Mouse (Mus musculus) heart, embryonic 11.5 days (tissue): ENCODE results near the gene Tagln2. TPM values are rescaled to one million over a fixed set of nuclear protein-coding genes. Genes with fewer than 3 reads are reported as not detected.
A peak's percentile ranks its signal among the peaks of the same experiment; 100 is the strongest.

ENCODE experiments used
- ATAC-seq: fragments of 200-750 bp; cut with Nextera tagmentation; replicated peaks from 2 replicates; pipeline ENCODE4 v1.8.0; 2017; ENCODE audit warnings: moderate library complexity; ENCODE audit not compliant: insufficient number of reproducible peaks, low FRiP score, low TSS enrichment
- H3K27ac ChIP-seq: fragments of 300-500 bp; sonication (generic); 2 replicates; pipeline ENCODE4 v1.5.1; 2014; ENCODE audit warnings: mild to moderate bottlenecking, low read depth, low read length
- H3K27me3 ChIP-seq: fragments of 300-500 bp; sonication (generic); 2 replicates; pipeline ENCODE4 v1.6.1; 2014; ENCODE audit warnings: mild to moderate bottlenecking, low read length, mixed read lengths; ENCODE audit not compliant: control insufficient read depth, insufficient read depth
- H3K36me3 ChIP-seq: fragments of 300-500 bp; sonication (generic); 2 replicates; pipeline ENCODE4 v1.6.1; 2014; ENCODE audit warnings: mild to moderate bottlenecking, low read length, moderate library complexity, mixed read lengths; ENCODE audit not compliant: control insufficient read depth, insufficient read depth
- H3K4me1 ChIP-seq: fragments of 300-500 bp; sonication (generic); 2 replicates; pipeline ENCODE4 v1.6.1; 2014; ENCODE audit warnings: low read length; ENCODE audit not compliant: control insufficient read depth, insufficient read depth
- H3K4me2 ChIP-seq: fragments of 300-500 bp; sonication (generic); 2 replicates; pipeline ENCODE4 v1.6.1; 2014; ENCODE audit warnings: mild to moderate bottlenecking, moderate library complexity
- H3K4me3 ChIP-seq: fragments of 300-500 bp; sonication (generic); 2 replicates; pipeline ENCODE4 v1.5.1; 2014; ENCODE audit warnings: low read depth, low read length
- H3K9ac ChIP-seq: fragments of 300-500 bp; sonication (generic); 2 replicates; pipeline ENCODE4 v1.6.1; 2014; ENCODE audit warnings: mild to moderate bottlenecking, low read depth, low read length, moderate library complexity
- H3K9me3 ChIP-seq: fragments of 300-500 bp; sonication (generic); replicated peaks from 2 replicates; pipeline ENCODE4 v1.6.1; 2016; ENCODE audit warnings: low read length; ENCODE audit not compliant: control insufficient read depth
- WGBS: fragments of 180-500 bp; shearing (Covaris S2); extraction: QIAGEN DNeasy Blood & Tissue Kit; methylation state at CpG from one replicate; pipeline ENCODE4 v1.1.7; 2014; ENCODE audit not compliant: insufficient replicate concordance; 5-methylcytosine and 5-hydroxymethylcytosine counted together
- polyA plus RNA-seq: library from polyadenylated mRNA; unstranded; fragments of >200 nt; fragmentation: Nextera tagmentation; extraction: Ambion mirVana; gene quantifications from 2 replicates; pipeline ENCODE4 v1.2.1, GENCODE M21; 2014

Gene Tagln2
- polyA plus RNA-seq, 1 experiment from 2014 or later, result 248 TPM

DNA sequence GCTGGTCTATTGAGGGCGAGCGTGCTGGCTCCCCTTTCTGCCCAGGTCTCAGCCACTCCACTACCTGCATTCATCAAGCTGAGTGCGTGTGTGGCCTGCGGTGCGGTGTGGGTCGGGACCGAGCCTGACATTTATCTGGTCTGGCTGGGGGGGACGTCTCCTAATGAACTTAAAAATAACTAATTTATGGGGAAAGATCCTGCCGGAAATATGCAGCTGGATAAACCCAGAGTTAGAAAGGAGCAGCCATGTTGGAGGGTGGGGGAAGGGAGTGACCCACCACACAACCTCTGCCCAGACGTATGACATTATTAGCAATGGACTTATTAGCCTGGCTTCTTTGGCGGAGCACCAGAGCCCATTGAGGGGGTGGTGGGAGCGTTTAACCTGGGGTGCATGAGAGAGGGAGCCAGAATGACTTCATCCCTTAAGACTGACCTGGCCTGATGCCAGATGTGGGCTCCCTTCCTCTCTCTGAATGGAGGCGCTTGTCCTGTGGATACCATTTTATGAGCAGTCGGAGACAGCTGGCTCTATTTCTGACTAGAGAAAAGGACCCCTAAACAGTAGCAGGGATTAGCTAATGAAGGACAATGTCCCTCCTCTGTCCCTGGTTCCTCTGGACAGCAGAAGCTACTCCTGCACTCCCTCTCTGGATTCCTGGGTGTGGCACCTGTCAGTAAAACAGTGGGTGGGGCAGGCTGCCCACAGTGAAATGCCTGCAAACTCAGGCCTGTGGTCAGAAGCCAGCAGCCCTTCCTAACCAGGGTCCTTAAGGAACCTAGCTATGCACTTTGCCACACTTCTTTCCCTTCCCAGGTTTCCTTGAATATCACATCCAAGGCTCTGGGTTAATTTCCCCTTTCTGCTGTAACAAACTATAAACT lies 3.5 kb downstream of the Tagln2 start:
- peak overlapping the region; percentile 46 for H3K9ac ChIP-seq
- 39% methylated on average over 14 of the region's 14 CpGs for WGBS
- H3K9me3 ChIP-seq, result no peaks in the 10 kb centered on the region
- peak overlapping the region; percentile 90 for H3K27ac ChIP-seq
- H3K27me3 ChIP-seq, result no peaks in the 10 kb centered on the region
- ATAC-seq, result no peak
- peak overlapping the region; percentile 74 for H3K4me3 ChIP-seq
- H3K4me2 ChIP-seq, result peak overlapping the region; percentile 77
- peaks cover 49% of the 10 kb centered on the region for H3K4me1 ChIP-seq
- H3K36me3 ChIP-seq, result peaks cover 12% of the 10 kb centered on the region

DNA sequence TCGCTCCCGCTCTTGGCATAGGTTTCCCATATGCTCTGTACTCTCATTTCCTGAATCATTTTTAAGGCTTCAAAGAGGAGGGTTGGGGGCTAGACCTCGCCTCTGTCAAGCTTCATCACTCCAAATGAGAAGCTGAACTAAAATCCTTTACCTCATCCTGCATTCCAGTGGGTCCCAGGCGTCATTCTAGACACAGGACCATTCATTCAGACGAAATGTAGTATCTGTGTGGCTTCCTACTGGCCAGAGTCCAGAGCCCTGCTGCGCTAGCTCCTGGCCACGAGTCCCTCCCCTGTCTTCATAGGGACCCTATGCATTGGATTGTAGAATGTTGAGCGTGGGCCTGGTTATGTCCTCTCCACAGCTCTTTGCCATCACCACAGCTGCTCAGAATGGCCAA lies 4.9 kb downstream of the Tagln2 start:
- ATAC-seq, result no peak
- H3K4me2 ChIP-seq, result peak overlapping the region; percentile 2
- peaks cover 49% of the 10 kb centered on the region for H3K4me1 ChIP-seq
- H3K4me3 ChIP-seq, result no peak overlapping the region
- peaks cover 12% of the 10 kb centered on the region for H3K36me3 ChIP-seq
- no peak overlapping the region; the same call in 1 of the 2 replicates for H3K9ac ChIP-seq
- 68% methylated on average over 8 of the region's 8 CpGs for WGBS
- peak overlapping the region; percentile 57 for H3K27ac ChIP-seq
- no peaks in the 10 kb centered on the region for H3K9me3 ChIP-seq
- H3K27me3 ChIP-seq, result no peaks in the 10 kb centered on the region

DNA sequence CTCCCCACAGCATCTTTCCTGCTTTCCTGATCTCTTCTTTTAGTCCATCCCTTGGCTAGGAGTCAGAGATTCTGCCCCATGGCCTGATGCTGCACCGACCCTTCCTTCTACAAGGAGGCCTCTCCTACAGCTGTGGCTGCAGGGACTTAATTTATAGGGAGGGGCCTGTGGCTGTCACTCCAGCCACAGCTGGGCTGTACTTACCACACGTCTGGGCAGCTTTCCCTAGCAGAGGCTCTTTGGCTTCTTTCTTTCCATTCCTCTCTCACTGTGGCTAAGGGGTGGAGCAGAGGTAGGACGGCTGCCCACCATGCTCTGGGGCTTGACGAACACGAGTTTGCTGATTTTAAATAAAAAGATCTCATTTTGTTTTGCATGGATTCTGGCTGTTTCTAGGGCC lies 7.2 kb downstream of the Tagln2 start:
- Histone ChIP-seq H3K4me3 (no peak overlapping the region), H3K27ac (no peak overlapping the region; the same call in 1 of the 2 replicates), H3K9ac (no peak overlapping the region), H3K4me2 (no peak overlapping the region), H3K4me1 (peaks cover 44% of the 10 kb centered on the region), H3K9me3 (no peaks in the 10 kb centered on the region), H3K27me3 (no peaks in the 10 kb centered on the region), H3K36me3 (peaks cover 12% of the 10 kb centered on the region)
- 49% methylated on average over 5 of the region's 5 CpGs for WGBS
- no peak for ATAC-seq

DNA sequence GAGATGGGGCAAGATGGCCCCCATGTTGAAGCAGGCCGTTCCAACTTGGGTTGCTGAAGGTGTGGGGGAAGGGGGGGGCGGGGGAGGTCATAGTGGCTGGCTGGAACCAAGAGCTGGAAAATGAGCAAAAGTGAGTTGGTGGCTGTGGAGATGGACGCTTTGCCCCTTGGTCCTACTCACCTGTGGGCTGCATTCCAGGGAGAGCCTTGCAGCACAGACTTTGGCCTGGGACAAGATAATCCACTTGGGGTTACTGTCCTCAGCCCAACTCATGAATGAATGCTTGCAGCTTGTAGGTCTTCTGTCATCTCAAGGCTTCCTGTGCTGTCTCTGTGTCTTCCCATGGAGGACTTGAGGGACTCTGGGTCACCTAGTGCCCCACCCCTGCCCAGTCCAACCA lies 7.9 kb downstream of the Tagln2 start:
- Histone ChIP-seq H3K27me3 (no peaks in the 10 kb centered on the region), H3K36me3 (peaks cover 12% of the 10 kb centered on the region), H3K4me3 (no peak overlapping the region), H3K9me3 (no peaks in the 10 kb centered on the region), H3K4me1 (peaks cover 39% of the 10 kb centered on the region), H3K4me2 (no peak overlapping the region), H3K27ac (no peak overlapping the region), H3K9ac (no peak overlapping the region)
- no peak for ATAC-seq
- 79% methylated on average over 3 of the region's 3 CpGs for WGBS

DNA sequence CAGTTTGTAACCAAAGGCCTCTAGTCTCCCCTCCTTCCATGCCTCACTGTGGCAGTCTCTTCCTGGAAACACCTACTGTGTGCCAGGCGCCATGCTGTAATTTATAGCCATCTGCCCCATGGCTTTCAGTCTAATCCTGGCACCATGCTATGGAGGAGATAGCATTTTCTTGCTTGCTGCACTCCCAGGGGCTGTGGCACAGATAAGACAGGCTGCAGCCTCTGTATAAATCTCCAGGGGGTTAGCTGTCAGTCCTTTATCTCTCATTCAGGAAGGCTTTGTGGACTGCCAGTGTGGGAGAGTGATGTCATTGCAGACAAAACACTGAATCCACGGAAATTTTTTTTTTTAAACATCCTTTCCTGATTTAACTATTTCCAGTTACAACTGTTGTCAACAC lies 8.3 kb downstream of the Tagln2 start:
- Histone ChIP-seq H3K27me3 (no peaks in the 10 kb centered on the region), H3K9ac (no peak overlapping the region), H3K4me1 (peaks cover 39% of the 10 kb centered on the region), H3K27ac (peak overlapping the region; percentile 62), H3K9me3 (no peaks in the 10 kb centered on the region), H3K4me2 (no peak overlapping the region), H3K36me3 (peaks cover 12% of the 10 kb centered on the region), H3K4me3 (no peak overlapping the region)
- 31% methylated on average over 2 of the region's 2 CpGs for WGBS
- ATAC-seq, result peak; percentile 33; the same call in 1 of the 2 replicates

DNA sequence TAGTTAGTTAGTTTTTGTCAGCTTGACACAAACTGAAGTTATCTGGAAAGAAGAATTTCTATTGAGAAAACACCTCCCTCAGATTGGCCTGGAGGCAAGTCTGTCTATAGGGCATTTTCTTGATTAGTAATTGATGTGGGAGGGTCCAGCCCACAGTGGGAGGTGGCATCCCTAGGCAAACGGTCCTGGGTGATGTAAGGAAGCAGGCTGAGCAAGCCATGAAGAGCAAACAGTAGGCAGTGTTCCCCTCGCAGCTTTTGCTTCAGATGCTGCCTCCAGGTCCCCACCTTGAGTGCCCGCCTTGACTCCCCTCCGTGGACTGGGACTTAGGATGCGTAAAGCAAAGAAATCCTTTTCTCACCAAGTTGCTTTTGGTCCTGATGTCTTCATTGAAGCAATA lies 9.4 kb downstream of the Tagln2 start:
- H3K4me1 ChIP-seq, result peaks cover 41% of the 10 kb centered on the region
- H3K27me3 ChIP-seq, result no peaks in the 10 kb centered on the region

DNA sequence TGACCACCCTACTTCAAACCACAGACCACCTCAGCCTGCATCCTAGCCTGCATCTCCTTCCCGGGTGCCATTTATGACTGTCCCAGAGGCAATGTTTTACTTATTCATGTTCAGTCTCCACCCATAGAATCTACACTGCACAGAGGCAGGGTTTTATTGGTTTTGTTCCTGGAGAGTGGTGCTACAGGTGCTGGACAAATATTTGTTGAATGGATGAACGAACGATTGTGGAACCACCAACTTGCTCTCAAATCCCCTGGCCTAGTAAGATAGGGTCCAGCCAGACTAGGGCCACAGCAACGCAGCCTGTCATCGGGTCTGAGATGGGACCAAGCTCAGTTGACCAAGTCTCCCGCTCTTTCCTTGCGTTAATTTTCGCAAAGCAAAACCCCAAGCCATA lies 10.1 kb downstream of the Tagln2 start:
- Histone ChIP-seq H3K9ac (no peak overlapping the region), H3K4me1 (peaks cover 38% of the 10 kb centered on the region), H3K4me3 (no peak overlapping the region), H3K4me2 (no peak overlapping the region), H3K9me3 (no peaks in the 10 kb centered on the region), H3K36me3 (peaks cover 12% of the 10 kb centered on the region), H3K27me3 (no peaks in the 10 kb centered on the region), H3K27ac (no peak overlapping the region)
- no peak for ATAC-seq
- 49% methylated on average over 8 of the region's 8 CpGs for WGBS

More for the DNA sequence above, 9.4 kb downstream of the Tagln2 start:
- peaks cover 12% of the 10 kb centered on the region for H3K36me3 ChIP-seq
- no peak overlapping the region for H3K4me3 ChIP-seq
- no peak overlapping the region for H3K9ac ChIP-seq
- no peak overlapping the region for H3K27ac ChIP-seq
- WGBS, result 68% methylated on average over 5 of the region's 5 CpGs
- H3K9me3 ChIP-seq, result no peaks in the 10 kb centered on the region
- ATAC-seq, result no peak
- H3K4me2 ChIP-seq, result no peak overlapping the region

DNA sequence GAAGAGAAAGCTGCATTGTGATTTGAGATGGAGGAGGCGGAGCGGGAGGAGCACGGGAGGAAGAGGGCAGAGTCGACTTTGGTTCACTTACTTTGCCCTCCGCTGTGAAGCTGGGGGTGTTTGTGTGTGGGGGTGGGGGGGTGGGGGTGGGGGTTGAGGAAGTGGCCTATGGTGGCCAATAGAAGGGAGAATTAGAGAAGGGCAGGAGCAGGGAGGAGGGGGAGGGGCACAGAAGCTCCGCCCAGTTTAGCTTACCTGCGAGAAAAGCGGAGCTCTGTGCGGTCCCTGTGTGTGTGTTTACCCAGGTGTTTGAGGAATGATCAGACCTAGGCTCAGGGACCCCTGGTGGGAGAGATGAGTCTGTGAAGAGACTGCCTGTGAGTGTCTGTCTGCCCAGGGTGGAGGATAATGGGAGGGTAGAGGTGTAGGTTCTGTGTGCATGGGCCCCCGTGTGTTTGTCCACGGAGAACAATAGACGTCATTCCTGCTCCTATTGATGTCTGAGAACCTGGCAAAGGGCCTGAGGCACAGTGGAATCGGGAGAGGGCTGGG lies 10.7 kb downstream of the Tagln2 start:
- Histone ChIP-seq H3K4me1 (peaks cover 35% of the 10 kb centered on the region), H3K9me3 (no peaks in the 10 kb centered on the region), H3K9ac (no peak overlapping the region), H3K27ac (peak overlapping the region; percentile 62; the same call in 1 of the 2 replicates), H3K27me3 (no peaks in the 10 kb centered on the region), H3K4me3 (no peak overlapping the region), H3K36me3 (peaks cover 10% of the 10 kb centered on the region), H3K4me2 (no peak overlapping the region)
- 29% methylated on average over 13 of the region's 13 CpGs for WGBS
- ATAC-seq, result no peak
